Mouse (Mus musculus): ENCODE results near the gene Tcea3. TPM values are rescaled to one million over a fixed set of nuclear protein-coding genes. Genes with fewer than 3 reads are reported as not detected.

Tcea3 gene
- 0.49 and 0.77 TPM in 2 replicates for polyA plus RNA-seq (2016; fragmentation: Nextera tagmentation; extraction: Ambion mirVana)

DNA sequence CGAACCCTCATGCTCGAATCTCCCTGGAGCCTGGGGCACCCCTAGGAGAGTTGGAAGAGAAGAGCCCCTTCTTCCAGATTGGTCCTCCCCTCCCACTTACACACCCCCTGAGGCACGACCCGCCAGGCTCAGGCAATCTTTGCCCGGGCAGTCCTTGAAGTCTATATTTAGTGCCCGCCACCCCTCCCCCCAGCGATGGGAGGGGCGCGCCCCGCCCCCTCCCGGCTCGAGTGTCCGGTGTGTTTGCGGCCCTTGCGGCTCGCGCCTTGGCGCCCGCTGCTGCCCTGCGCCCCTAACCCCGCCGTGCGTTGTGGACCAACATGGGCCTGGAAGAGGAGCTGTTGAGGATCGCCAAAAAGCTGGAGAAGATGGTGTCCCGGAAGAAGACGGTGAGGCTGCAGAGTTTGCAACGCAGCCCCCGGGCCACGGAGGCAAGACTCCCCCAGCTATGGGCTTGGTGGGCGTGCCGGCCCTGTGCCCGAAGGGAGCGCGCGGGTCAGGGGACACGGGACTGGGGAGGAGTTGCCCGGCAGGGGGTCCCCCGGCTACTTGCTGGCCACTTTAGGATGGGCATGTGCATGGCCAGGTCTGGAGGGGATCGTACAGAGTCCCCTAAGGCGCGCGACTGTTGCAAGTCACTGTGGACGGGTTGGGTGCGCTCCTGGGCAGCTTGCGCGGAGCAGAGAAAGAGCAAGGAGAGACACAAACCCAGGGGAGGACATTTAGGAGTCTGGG is at the start of gene Tcea3:
Gene Tcea3, plus strand, starts transcription at position 1 of the 735 bp plus-strand sequence.
- Histone ChIP-seq H3K36me3 (replicated peaks) (peaks cover 3% of the 10 kb centered on the region; the same call in 1 of the 2 replicates), H3K27ac (peak within 1 kb of the TSS; percentile 27; the same call in 1 of the 2 replicates), H3K27me3 (ENCODE audit: poor library complexity, severe bottlenecking) (peaks cover 98% of the 10 kb centered on the region), H3K4me3 (peak within 1 kb of the TSS; percentile 61), H3K9me3 (no peaks in the 10 kb centered on the region), H3K4me1 (peaks cover 42% of the 10 kb centered on the region)
- WGBS: under 1% methylated on average over 46 of the region's 46 CpGs
- peak; percentile 50 for DNase-seq (ENCODE audit: extremely low spot score, low spot score)

DNA sequence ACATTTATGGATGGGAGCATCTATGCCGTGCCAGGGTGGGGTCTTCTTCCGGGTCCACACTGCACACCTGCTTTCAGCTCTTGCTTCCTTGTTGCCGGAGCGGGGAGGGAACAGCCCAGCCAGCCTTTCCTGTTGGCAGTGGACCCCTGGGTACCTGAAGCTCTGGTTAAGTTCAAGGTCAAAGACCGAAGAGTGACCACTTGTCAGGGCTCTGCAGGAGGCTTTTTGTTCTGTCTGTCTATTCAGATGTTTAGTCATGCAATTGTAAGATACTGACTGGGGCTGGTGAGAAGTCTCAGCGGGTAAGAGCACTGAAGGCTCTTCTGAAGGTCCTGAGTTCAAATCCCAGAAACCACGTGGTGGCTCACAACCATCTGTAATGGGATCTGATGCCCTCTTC is 48.7 kb upstream of the Tcea3 start:
- peaks cover 17% of the 10 kb centered on the region; the same call in 1 of the 2 replicates for H3K4me1 ChIP-seq
- peaks cover 24% of the 10 kb centered on the region for H3K36me3 ChIP-seq (replicated peaks)
- H3K27me3 ChIP-seq (ENCODE audit: poor library complexity, severe bottlenecking): peaks cover 22% of the 10 kb centered on the region
- no peak overlapping the region for H3K27ac ChIP-seq
- 81% methylated on average over 7 of the region's 7 CpGs for WGBS
- H3K4me3 ChIP-seq: no peak overlapping the region
- no peak for DNase-seq (ENCODE audit: extremely low spot score, low spot score)
- no peaks in the 10 kb centered on the region for H3K9me3 ChIP-seq

DNA sequence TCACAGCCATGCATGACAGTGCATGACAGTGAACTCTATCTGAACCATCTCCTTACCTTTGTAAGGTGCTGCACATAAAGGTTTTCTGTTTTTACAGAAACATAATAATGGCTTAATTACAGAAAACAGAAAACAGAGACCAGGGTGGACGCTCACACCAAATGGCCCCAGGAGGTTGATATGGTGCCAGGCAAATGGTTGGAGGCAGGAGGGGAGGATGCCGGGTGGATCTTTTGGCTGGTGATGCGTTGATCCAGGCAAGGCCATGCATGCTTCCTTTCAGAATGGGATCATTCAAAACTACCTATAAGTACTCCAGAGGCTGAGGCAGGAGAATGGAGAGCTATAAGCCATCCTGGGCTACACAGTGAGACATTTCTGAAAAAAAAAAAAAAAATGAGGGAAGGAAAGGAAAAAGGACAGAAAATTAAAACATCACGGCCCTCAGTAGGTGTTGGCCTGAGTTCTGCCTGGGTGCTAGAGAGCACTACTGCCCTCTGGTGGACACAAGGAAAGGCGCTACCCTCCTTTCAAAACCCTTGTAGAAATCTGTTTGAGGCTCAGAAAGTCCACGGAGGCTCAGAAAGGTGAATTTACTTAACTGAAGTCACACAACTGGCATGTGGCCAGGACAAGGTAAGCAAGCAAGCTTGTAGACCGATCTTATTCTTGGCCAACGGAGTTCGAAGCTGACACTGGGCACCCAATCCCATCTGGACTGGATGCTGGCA is 47.8 kb upstream of the Tcea3 start:
- no peak overlapping the region for H3K4me3 ChIP-seq
- peaks cover 16% of the 10 kb centered on the region; the same call in 1 of the 2 replicates for H3K4me1 ChIP-seq
- DNase-seq (ENCODE audit: extremely low spot score, low spot score): peak; percentile 58
- peaks cover 15% of the 10 kb centered on the region for H3K36me3 ChIP-seq (replicated peaks)
- peaks cover 31% of the 10 kb centered on the region for H3K27me3 ChIP-seq (ENCODE audit: poor library complexity, severe bottlenecking)
- no peak overlapping the region for H3K27ac ChIP-seq
- WGBS: 39% methylated on average over 9 of the region's 9 CpGs
- no peaks in the 10 kb centered on the region for H3K9me3 ChIP-seq

DNA sequence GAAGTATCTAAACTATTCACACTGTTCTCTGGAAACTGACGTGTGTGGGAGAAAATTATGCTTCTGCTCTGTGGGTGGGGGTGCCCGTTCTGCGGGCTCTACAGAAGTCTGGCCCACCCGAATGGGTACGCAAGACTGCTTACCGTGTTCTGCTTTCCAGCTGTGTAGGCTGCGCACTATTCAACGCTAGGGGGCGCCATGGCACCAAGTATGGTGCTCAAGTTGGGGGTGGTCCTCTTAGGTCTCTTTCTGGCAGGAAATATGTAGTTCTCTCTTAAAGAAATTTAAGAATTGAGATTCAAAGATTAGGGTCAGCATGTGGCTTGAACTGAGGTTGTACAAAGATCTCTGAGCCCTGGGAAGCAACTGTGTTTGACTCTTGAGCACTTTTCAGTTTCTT is 45.0 kb upstream of the Tcea3 start:
- H3K27ac ChIP-seq: no peak overlapping the region
- 8% methylated on average over 9 of the region's 9 CpGs for WGBS
- no peaks in the 10 kb centered on the region for H3K9me3 ChIP-seq
- DNase-seq (ENCODE audit: extremely low spot score, low spot score): peak; percentile 80
- H3K36me3 ChIP-seq (replicated peaks): no peaks in the 10 kb centered on the region
- peaks cover 35% of the 10 kb centered on the region for H3K4me1 ChIP-seq
- H3K4me3 ChIP-seq: no peak overlapping the region
- peaks cover 46% of the 10 kb centered on the region for H3K27me3 ChIP-seq (ENCODE audit: poor library complexity, severe bottlenecking)

DNA sequence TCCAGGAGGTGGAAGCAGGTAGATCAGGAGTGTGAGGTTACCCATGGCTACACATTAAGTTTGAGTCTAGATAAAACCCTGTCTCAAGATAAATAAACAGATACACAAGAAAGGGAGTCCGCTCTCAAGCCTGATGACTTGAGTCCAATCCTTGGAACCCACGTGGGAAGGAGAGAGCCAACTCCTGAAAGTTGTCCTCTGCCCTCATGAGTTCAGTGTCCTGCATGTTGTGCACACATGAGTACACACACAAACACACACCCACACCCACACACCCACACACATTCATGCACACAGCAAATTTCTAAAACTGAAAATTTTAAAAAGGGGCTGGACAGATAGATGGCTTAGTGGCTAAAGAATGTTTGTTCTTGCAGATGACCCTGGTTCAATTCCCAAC is 42.8 kb upstream of the Tcea3 start:
- H3K27me3 ChIP-seq (ENCODE audit: poor library complexity, severe bottlenecking): peaks cover 64% of the 10 kb centered on the region
- 85% methylated on average over 2 of the region's 2 CpGs for WGBS

DNA sequence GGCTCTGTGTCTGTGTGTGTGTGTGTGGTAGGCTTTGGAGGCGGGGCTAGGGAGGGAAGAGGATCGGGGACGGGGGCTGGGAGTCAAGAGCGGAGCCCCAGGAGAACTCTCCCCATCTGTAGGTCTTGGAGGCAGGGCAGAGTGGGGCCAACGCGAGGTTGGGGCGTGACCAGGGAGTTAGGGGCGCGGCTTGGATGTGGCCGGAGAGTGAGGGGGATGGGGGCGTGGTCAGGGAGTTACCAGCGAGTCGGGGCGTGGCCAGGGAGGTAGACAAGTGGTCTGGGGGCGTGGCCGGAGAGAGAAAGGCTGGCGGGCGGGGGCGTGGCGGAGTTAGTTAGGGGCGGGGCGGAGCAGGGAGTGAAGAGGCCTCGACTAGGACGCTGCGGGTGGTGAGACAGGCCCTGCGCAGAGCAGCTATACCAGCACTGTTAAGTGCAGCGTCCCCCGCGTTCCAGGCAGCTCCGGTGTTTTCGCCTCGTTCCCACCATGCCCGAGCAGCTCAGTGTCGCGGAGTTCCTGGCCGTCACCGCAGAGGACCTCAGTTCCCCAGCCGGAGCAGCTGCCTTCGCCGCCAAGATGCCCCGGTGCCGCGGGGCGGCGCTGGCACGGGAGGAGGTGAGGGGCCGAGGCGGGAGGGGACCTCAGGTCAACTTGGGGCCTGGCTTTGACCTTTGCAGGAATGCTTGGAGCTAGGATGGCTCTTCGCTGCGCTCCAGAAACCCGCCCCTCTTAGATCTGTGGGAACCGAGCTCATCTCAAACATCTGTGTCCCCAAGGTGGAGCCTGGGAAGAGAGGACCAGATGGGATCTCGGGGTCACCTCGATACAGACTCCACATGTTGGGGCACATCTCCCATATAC is 41.3 kb upstream of the Tcea3 start, which contains the start of gene Asap3:
Gene Asap3, plus strand, starts transcription at position 333 of the 861 bp plus-strand sequence.
- Histone ChIP-seq H3K36me3 (replicated peaks) (no peaks in the 10 kb centered on the region), H3K4me3 (peak within 1 kb of the TSS; percentile 74), H3K27me3 (ENCODE audit: poor library complexity, severe bottlenecking) (peaks cover 58% of the 10 kb centered on the region), H3K27ac (peak within 1 kb of the TSS; percentile 85), H3K4me1 (peaks cover 36% of the 10 kb centered on the region), H3K9me3 (no peaks in the 10 kb centered on the region)
- 1% methylated on average over 52 of the region's 54 CpGs for WGBS
- peak; percentile 100 for DNase-seq (ENCODE audit: extremely low spot score, low spot score)

More for the DNA sequence above, 42.8 kb upstream of the Tcea3 start:
- H3K4me1 ChIP-seq: peaks cover 39% of the 10 kb centered on the region
- no peaks in the 10 kb centered on the region for H3K36me3 ChIP-seq (replicated peaks)
- H3K27ac ChIP-seq: no peak overlapping the region
- DNase-seq (ENCODE audit: extremely low spot score, low spot score): no peak
- no peak overlapping the region for H3K4me3 ChIP-seq
- no peaks in the 10 kb centered on the region for H3K9me3 ChIP-seq

DNA sequence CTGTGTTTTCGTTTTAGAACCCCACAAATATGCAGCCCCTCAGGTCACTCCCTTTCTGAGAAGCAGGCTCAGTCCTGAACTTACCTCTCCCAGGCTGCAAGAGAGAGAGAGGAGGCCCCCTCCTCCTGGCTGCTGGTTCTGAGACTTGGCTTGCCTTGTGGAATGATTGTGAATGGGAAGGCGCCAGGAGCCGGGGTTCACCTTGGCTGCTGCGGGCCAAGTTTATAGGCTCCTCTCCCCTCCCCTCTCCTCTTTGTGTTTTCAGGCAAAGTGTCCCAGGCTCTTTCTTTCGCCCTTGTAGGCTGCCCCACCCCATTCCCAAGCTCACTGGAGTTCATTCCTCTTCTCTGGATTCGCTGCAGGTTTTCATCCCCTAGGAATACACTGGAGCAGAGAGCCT is 40.6 kb upstream of the Tcea3 start:
- 6% methylated on average over 6 of the region's 6 CpGs for WGBS
- Histone ChIP-seq H3K9me3 (no peaks in the 10 kb centered on the region), H3K27me3 (ENCODE audit: poor library complexity, severe bottlenecking) (peaks cover 55% of the 10 kb centered on the region), H3K36me3 (replicated peaks) (no peaks in the 10 kb centered on the region), H3K27ac (peak overlapping the region; percentile 85), H3K4me1 (peaks cover 36% of the 10 kb centered on the region), H3K4me3 (peak overlapping the region; percentile 74)
- peak; percentile 25 for DNase-seq (ENCODE audit: extremely low spot score, low spot score)

DNA sequence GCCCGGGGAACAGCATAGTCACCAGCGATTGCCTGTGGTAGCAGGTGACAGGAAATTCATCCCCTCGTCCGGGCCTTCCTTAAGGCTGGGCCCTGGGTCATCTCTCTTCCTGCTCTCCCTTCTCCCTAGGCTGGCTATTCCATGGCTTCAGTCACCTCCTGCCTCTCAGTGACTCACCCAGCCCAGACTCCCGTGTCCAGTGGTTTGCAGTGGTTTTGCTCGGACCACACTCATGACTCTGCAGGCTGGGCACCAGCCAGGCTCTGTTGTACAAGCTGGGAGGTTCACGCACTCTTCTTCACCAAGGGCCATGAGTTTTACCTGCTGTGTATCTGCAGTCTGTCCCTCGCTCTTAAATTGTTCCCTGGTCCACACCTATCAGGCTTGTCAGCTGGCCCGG is 36.6 kb upstream of the Tcea3 start:
- Histone ChIP-seq H3K4me3 (no peak overlapping the region), H3K9me3 (no peaks in the 10 kb centered on the region), H3K36me3 (replicated peaks) (no peaks in the 10 kb centered on the region), H3K27me3 (ENCODE audit: poor library complexity, severe bottlenecking) (peaks cover 25% of the 10 kb centered on the region), H3K27ac (no peak overlapping the region), H3K4me1 (peaks cover 19% of the 10 kb centered on the region)
- WGBS: 78% methylated on average over 9 of the region's 9 CpGs
- no peak for DNase-seq (ENCODE audit: extremely low spot score, low spot score)

DNA sequence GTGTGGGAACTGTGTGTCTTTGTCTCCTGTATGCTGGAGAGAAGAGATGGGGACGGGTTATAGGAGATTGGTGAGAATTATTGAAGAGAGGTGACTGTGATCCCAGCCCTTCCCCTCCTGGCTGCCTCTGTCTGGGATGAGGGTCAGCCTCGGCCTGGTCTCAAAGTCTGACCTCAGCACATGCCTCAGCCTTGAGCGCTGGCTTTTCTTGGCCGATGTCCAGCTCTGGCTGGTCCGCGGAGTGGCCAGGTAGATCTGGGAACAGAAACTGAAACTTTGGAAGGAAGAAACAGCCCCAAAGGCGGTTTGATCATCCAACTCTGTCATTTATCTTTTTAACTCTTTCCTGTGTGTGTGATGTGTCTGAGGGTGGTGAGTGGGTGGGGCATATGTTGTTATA is 33.9 kb upstream of the Tcea3 start:
- 90% methylated on average over 7 of the region's 7 CpGs for WGBS
- Histone ChIP-seq H3K27ac (no peak overlapping the region), H3K36me3 (replicated peaks) (no peaks in the 10 kb centered on the region), H3K4me1 (peaks cover 12% of the 10 kb centered on the region), H3K9me3 (no peaks in the 10 kb centered on the region), H3K4me3 (no peak overlapping the region), H3K27me3 (ENCODE audit: poor library complexity, severe bottlenecking) (peaks cover 19% of the 10 kb centered on the region)
- DNase-seq (ENCODE audit: extremely low spot score, low spot score): no peak

DNA sequence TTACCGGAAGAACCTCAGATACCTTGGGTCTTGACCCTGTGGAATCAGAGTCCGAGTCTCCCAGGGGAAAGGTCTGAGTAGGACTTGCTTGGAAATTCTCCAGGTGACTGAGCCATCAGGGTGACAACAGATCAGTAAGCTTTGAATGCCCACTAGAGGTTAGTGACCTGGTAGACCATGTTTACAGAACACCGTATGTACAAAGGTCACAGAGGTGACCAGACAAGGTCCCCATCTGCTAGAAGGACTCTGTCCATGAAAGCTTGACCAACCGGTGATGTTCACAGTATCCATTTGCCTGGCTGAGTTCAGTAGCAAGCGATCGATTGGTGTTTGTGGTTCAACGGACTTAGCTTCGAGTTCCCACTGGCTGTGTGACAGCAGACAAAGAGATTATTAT is 32.7 kb upstream of the Tcea3 start:
- WGBS: 92% methylated on average over 8 of the region's 8 CpGs
- Histone ChIP-seq H3K27me3 (ENCODE audit: poor library complexity, severe bottlenecking) (peaks cover 24% of the 10 kb centered on the region), H3K27ac (no peak overlapping the region), H3K4me3 (no peak overlapping the region), H3K36me3 (replicated peaks) (no peaks in the 10 kb centered on the region), H3K4me1 (peaks cover 21% of the 10 kb centered on the region), H3K9me3 (no peaks in the 10 kb centered on the region)
- DNase-seq (ENCODE audit: extremely low spot score, low spot score): no peak

DNA sequence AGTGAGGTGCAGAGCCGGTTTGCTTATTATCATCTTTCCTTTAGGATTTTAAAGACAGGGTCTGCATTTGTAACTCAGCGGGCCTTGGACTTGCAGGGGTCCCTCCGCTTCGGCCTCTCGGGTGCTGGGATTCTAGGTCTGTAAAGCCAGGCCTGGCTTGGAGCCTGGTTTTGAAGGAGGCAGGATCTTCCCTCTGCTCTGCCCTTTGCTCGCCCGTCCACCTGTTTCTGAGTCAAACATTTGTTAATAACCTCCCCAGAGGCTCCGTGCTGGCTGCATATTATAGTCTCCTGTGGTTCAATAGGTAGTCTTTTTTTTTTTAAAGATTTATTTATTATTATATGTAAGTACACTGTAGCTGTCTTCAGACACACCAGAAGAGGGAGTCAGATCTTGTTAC is 32.0 kb upstream of the Tcea3 start:
- Histone ChIP-seq H3K27ac (no peak overlapping the region), H3K4me3 (no peak overlapping the region), H3K9me3 (no peaks in the 10 kb centered on the region), H3K27me3 (ENCODE audit: poor library complexity, severe bottlenecking) (peaks cover 31% of the 10 kb centered on the region), H3K4me1 (peaks cover 28% of the 10 kb centered on the region), H3K36me3 (replicated peaks) (no peaks in the 10 kb centered on the region)
- no peak for DNase-seq (ENCODE audit: extremely low spot score, low spot score)
- 94% methylated on average over 8 of the region's 8 CpGs for WGBS

DNA sequence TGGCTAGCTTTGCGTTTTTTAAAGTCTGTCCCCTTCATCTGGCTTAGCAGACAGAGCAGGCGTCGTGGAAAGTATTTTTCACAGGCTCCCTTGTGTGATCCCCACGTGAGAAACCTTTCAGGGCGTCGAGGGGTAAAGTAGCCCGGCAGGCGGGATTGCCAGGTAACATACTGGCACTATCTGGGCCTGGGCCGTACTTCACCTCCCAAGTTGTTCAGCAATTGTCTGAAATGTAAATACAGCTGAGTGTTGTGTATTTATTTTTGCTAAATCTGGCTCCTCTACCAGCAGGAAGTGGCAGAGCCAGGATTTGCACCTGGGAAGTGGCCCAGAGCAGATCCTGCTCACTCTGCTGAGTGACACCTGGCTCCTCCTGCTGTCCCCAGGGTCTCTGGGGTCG is 30.5 kb upstream of the Tcea3 start:
- no peaks in the 10 kb centered on the region for H3K36me3 ChIP-seq (replicated peaks)
- H3K27ac ChIP-seq: no peak overlapping the region
- 80% methylated on average over 10 of the region's 10 CpGs for WGBS
- H3K4me1 ChIP-seq: peaks cover 34% of the 10 kb centered on the region
- H3K27me3 ChIP-seq (ENCODE audit: poor library complexity, severe bottlenecking): peaks cover 44% of the 10 kb centered on the region
- H3K9me3 ChIP-seq: no peaks in the 10 kb centered on the region
- no peak for DNase-seq (ENCODE audit: extremely low spot score, low spot score)
- no peak overlapping the region for H3K4me3 ChIP-seq

Measured in forebrain, embryonic 10.5 days (tissue).